Mouse (Mus musculus) liver, adult (tissue): Measurements from ENCODE around the gene Bank1.

ENCODE experiments used
- GATA4 ChIP-seq: IDR thresholded peaks from 2 replicates; pipeline ENCODE4 v1.6.1; 2014; ENCODE audit warnings: mild to moderate bottlenecking, low read length; ENCODE audit not compliant: insufficient replicate concordance

Gene Bank1

DNA sequence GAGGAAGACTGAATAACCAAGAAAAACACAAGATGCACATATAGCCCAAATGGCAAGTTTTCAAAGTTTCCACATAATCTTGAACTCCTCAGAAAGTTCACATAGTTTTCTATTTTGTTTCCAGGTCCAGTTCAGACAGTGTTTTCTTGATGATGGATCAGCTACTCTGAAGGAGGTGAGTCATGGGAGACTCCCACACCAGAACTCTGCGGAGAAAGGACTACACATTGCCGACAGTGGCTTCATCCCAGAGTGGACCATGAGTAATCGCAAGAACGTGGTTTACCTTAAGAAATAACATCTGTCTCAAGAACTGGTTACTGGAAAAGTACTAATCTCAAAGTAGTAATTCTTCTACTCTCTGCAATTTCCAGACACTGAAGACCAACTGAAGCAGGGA lies 159.2 kb downstream of the Bank1 start:
- no peak for TF ChIP-seq GATA4

DNA sequence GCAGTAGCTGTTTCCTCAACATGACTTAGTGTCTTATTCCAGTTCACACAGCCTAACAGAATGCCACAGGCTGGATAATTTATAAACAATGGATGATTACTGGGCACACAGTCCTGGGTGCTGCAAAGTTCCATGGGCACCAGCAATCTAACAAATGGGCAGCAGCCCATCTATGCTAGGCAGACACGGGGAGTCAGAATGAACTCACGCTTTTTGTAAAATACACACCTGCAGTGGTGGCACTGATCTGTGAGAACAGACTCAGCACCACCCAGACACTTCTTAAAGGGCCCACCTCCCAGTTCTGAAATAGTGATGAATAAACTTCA lies 159.9 kb downstream of the Bank1 start:
- TF ChIP-seq GATA4 = no peak

DNA sequence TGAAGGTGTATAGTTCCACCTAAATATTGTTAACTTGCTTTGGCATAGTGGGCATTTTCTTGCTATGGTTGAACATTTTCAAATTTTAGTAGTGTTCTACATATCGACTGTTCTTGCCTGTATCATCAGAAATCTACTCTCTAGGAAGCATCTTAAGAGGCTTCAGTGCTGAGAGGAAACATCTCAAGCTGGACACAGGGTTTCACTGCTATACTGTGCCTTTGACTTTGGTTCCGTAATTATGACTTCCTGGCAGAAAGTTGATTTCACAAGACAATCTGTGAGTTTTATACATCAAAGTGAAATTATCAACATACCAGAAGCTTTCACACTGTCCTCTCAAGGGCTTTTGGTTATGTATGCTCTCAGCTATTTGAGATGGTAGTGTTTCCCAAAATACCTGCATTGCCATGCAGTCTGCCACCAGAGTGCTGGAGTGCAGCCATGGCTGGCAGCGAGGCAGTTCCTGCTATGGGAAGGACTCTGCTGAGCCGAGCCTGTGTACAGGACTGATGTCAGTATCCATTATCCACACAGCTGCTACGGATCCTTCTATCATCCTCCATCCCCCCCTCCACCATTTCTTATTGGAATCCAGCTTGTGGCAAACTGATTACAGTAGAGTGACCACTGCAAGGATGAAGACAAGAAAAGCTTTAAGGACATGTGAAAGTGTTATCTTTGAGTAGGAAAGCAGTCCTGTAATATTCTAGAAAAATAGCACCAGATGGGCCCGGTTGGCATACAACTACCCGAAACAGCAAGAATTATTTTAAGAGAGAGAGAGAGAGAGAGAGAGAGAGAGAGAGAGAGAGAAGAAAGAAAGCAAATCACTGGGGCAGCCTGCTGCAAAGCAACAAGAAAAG lies 160.5 kb downstream of the Bank1 start:
- no peak for TF ChIP-seq GATA4

DNA sequence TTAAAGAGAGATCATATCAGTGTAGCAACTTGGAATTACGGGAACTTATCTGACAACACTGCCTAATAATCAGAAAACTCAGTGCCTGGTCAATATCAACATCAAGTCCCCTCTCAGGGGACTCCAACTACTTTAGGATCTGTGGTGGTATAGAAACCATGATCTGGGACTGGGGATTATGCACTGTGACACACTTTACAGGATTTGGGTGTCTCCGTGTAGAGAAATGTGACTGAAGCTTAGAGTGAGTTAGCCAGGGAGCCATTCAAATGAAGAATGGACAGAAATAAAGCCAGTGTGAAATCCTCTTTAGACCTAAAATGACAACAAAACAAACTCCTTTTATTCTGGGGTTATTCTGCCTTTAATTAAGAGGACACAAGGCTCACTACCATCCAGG lies 167.8 kb downstream of the Bank1 start:
- TF ChIP-seq GATA4 = no peak

DNA sequence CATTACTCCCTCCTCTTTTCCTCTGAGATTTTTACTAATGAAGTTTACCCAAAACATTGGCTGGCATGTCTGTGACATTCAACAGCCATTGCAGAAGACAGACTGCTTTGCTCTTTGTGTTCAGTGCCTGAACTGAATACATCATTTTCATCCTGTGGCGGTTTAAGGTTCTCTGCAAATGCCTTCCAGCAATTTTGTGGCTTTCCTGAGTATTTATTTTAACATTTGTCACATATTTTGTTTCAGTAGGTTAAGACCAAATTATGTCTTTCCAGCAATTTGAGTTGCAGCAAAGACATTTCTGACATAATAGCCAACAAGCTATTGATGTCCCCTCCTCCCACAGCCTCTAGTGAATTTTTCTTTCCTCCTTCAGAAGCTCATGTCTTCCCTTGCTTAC lies 170.3 kb downstream of the Bank1 start:
- no peak for TF ChIP-seq GATA4

DNA sequence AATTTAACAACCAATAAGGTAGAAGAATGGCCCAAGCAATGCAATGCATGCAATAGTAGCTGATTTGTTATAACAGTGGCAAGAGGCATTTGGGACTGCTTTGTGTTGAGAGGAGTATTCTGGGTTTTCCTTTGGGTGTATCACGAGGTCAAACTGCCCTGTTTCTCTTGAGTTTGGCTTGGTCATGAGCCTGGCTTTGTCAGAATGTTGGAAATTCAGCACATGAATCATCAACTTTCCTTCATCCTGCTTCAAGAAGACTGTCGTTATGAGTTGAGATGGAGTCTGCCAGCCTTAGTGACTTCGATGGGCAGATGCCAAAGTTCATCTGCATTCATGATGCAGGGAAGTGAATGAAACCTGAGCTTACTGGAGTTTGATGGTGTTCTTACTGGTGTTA lies 175.0 kb downstream of the Bank1 start:
- no peak for TF ChIP-seq GATA4

DNA sequence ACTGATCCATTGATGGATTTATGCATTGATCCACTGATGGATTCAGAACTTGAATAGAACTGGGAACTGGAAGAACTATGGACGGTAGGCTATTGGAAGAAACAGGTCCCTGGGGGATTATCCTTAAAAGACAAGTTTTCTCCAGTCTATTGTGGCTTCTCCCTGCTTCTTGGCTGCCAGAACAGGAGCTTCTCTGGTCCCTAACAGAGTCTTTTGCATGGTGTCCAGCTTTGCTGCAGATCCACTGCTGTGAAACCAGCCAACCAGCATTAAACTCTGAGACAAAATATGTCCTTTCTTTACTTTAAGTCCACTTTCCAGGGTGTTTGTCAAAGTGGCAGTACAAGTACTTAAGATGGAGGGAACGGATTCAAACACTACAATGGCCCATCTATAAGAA lies 178.7 kb downstream of the Bank1 start:
- TF ChIP-seq GATA4 = no peak

DNA sequence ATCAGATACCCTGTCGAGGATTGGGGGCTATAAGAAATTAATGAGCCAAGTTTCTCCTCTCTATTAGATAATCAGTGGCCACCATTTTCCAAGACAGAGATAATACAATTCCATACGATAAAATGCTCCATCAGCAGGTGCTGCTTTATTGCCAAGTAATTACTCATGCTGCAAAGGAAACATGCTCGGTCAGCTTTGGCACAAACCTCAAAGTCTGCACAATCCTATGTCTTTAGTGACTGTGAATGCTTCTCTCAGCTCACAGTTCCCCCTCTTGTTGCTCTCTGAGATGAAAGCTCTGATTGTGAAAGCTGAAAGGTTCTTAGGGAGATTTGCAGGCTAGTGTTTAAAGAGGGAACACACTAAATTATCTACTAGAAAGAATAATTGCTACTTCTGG lies 193.9 kb downstream of the Bank1 start:
- no peak for TF ChIP-seq GATA4

DNA sequence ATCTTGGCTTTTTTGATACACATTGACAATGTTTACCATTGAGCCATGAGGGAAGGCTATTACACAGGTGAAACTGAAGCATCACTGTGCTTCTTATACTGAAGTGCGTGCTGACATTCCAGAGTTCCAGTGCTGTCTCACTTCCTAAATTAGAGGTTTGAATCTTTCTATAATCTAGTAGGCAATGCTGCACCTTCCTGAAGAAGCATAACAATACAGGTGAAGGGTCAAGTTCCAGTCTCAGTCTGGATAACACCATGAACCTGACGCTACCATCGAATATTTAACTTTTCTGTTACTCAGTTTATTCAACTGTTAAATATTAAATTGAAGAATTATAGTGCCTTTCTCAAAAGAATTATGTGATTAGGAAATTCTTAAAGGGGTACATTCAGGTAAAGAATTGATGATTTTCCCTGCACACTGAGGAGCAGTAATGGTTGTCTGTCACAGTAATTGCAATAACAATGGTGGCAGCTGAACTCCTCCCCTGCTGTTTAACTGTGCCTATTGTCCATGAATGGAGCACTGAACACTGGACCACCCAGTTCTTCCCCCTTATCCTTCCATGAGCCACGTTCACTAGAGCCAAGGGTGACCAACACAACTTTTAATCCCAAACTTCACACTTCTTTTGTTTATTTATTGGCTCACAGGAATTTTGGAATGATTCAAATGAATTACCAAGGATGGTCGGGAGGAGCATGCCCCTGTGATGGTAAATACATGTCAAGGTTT lies 210.2 kb downstream of the Bank1 start:
- TF ChIP-seq GATA4 = no peak

DNA sequence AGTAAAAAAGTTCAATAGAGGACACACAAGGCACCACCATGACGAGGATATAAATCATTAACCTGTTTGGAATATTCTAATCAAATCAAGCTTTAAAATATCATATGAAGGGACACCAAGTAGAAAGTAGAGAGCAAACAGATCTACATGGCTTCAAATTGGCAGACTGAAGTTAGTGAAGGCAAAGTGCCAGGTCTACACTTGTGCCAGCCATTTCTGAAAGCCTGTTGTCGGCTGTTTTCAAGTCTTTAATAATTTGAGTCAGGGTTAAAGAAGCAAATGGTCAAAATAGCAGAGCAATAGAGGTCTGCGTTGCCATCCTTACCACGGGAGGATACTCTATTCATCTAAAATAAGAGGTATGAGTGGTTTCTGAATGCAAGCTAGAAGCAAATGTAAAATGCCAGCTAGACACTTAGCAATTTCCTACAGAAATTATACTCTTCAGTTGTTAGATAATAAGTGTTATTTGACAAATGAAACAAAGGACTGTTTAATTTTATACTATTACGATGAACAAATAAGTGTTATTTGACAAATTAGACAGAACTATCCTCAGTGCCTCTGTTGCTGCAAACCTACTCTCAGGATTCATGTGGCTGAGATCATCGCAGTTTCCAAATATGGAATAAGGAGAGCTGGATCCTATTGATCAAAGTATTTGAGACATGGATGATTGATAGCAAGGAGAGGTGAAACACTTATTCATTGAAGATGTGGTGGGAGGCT lies 216.3 kb downstream of the Bank1 start:
- TF ChIP-seq GATA4 = no peak

DNA sequence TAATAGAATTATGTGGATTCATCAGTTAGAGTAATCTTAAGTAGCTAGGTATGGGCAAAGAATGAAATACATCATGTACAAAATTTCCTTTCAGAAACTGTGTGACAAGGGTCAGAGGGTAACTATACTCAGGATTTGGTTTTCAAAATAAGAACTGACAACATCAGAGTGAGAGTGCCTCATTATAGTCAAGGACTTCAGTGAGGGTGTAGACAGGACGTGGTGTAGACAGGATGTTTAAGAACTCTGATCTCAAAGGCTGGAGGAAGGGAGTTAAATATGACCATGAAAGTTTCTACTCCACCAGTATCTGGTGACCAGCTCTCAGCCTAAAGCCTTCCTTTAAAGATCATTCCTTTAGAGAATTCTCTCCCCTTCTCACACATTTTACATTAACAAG lies 219.4 kb downstream of the Bank1 start:
- no peak for TF ChIP-seq GATA4

DNA sequence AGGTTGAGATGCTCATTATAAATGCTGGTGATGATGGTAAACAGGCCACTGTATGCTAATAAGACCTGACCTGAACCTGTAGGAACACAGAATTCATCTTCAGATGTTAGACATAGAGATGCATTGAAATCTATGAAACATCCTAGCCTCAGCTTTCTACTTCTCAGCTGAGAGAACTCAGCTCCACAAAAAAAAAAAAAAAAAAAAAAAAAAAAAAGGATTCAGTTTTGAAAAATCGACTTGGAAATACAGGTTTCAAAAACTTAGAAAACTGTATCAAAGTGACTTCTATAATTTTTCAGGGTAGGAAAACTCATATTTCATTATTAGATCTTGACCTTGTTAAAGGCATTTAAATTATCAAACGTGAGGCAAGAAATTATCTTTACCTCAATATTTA lies 222.5 kb downstream of the Bank1 start:
- no peak for TF ChIP-seq GATA4

DNA sequence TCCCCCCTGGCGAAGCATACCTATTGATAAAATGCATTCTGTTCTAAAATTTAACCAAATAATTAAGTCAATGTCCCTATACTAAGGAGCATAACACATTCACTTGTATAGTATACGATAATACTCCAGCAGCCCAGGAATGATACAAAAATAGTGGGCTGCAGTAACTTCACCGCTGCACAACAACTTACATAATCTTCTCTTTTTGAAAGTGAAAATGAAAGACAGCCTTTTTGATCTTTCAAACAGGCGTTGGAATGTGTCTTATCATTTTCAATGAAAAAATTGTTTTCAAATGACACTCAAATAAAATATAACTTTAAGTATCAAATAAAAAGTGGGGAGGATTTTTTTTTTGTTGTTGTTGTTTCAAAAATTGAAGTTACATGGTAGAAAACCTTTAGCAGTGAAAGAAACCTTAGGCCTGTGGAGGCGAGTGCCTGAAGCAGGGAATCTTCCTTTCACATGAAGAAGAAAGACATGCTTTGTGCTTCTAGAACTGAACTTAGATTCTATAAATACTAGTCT lies 224.8 kb downstream of the Bank1 start:
- no peak for TF ChIP-seq GATA4

DNA sequence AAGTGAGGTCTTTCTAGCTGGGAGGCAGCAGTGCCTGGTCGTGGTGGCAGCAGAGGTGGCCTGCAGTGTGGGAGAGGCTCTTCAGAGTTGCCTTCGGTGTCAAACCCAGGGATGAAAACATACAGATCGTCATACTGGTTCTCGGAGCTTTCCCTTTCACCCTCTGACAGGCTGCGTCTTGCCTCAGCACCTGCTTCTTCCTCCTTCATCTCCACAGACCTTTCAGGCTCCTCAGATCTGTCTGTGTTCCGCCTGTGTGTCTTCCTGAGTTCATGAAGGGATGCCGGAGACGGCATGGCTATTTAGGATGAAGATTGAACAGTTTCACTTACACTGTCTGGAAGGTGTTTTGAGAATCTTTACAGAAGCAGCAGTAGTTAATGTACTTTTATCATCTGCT lies 225.6 kb downstream of the Bank1 start:
- TF ChIP-seq GATA4 = no peak

DNA sequence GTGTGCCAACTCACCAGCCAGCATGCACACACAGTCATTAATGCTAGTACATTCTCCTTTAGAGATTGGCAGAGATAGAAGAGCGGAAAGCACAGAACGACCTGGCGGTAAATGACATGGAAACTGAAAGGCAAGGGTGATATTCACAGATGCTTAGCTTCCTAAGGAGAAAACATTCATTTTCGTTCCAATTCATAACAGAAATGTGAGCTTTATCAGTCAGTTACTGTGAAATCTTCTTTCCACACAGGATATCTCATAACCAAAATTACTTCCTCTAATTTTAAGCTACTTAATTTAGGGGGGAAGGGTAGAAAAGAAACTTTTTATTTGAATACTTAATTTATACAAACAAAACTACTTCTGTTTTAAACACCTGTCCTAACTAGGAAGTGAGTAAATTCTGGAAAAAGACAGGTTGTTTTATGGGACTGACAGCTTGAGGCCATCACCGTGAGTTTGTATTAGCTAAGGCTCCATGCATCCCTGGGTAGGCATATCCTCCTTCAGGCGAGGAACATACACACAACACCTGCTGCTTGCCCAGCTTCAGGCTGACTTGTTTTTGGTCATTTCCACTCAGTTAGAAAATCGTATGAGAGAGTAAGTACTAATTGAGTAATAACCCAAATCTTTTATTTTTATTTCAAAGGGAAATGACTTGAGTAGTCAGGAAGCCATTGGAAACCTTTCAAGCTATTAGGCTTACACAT lies 238.8 kb downstream of the Bank1 start:
- no peak for TF ChIP-seq GATA4
